Mouse (Mus musculus): Measurements from ENCODE around the gene Ltb. TPM values are rescaled to one million over a fixed set of nuclear protein-coding genes. Genes with fewer than 3 reads are reported as not detected.
A peak's percentile ranks its signal among the peaks of the same experiment; 100 is the strongest.

Gene Ltb
- total and polyA plus RNA-seq, 3 experiments = 1.3 to 5.2 (median 1.3) TPM

DNA sequence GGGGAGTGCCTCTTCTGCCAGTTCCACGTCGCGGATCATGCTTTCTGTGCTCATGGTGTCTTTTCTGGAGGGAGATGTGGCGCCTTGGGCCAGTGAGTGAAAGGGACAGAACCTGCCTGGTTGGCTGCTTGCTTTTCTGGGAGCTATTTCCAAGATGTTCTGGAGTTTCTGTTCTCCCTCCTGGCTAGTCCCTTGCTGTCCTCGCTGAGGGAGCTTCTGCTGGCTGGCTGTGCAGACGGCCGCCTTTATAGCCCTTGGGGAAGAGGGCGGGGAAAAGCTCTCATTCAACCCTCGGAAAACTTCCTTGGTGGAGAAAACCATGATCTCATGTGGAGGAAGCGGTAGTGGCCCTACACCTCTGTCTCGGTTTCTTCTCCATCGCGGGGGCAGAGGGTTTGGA lies 7.5 kb downstream of the Ltb start, which contains the start of gene Tnf:
Gene Tnf (minus strand): TSS at position 221 of the 400 bp plus-strand sequence.
- no peaks in the 10 kb centered on the region for H3K4me1 ChIP-seq (ENCODE audit: control insufficient read depth, insufficient read depth, low read length)
- no peaks in the 10 kb centered on the region; the same call in 1 of the 2 replicates for H3K27me3 ChIP-seq (ENCODE audit: control insufficient read depth, insufficient read depth, low read length)
- H3K4me3 ChIP-seq = peak within 1 kb of the TSS; percentile 43
- no peaks in the 10 kb centered on the region for H3K79me2 ChIP-seq (replicated peaks; ENCODE audit: control insufficient read depth, insufficient read depth, low read length)
- no peaks in the 10 kb centered on the region for H3K36me3 ChIP-seq (ENCODE audit: control insufficient read depth, insufficient read depth, low read length)
- H3K9ac ChIP-seq (ENCODE audit: low read depth, low read length) = no peak within 1 kb of the TSS
- peak within 1 kb of the TSS; percentile 63 for H3K27ac ChIP-seq
- peak; percentile 92 for TF ChIP-seq POLR2A (IDR thresholded peaks at IDR 0.05; ENCODE audit: insufficient read depth, low read depth, low read length)
- TF ChIP-seq EP300 (IDR thresholded peaks at IDR 0.05; ENCODE audit: insufficient read depth, low read depth, low read length) = no peak
- DNase-seq = peak; percentile 79
- intact Hi-C loops (cut with DNase I) = no loop called here
- WGBS = 24% methylated on average over 13 of the region's 13 CpGs

DNA sequence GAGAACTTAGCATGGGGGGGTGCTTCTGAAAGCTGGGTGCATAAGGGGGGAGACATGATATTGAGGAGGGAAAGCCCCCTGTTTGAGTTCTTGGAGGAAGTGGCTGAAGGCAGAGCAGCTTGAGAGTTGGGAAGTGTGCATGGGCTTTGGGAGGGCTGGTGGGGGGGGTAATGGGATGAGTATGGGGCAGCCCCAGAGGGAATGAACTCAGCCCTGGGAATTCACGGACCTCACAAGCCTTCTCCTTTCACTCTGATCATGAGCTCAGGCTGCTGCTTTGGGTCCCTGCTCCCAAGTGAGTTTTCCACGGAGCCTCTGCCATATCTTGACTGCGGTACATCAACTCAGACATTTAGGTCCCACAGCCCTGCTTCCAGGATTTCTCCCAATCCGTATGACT lies 8.2 kb downstream of the Ltb start:
- no peaks in the 10 kb centered on the region; the same call in 1 of the 2 replicates for H3K27me3 ChIP-seq (ENCODE audit: control insufficient read depth, insufficient read depth, low read length)
- TF ChIP-seq CTCF (IDR thresholded peaks at IDR 0.05) = no peak
- TF ChIP-seq EP300 (IDR thresholded peaks at IDR 0.05; ENCODE audit: insufficient read depth, low read depth, low read length) = no peak
- TF ChIP-seq POLR2A (IDR thresholded peaks at IDR 0.05; ENCODE audit: insufficient read depth, low read depth, low read length) = no peak
- intact Hi-C loops (cut with DNase I) = no loop called here
- DNase-seq = peak in 1 of 2 experiments; percentile 2
- H3K36me3 ChIP-seq (ENCODE audit: control insufficient read depth, insufficient read depth, low read length) = no peaks in the 10 kb centered on the region
- H3K4me3 ChIP-seq = no peak overlapping the region
- no peak overlapping the region for H3K27ac ChIP-seq
- 67% methylated on average over 4 of the region's 4 CpGs for WGBS
- H3K4me1 ChIP-seq (ENCODE audit: control insufficient read depth, insufficient read depth, low read length) = no peaks in the 10 kb centered on the region
- H3K9ac ChIP-seq (ENCODE audit: low read depth, low read length) = no peak overlapping the region
- H3K79me2 ChIP-seq (replicated peaks; ENCODE audit: control insufficient read depth, insufficient read depth, low read length) = no peaks in the 10 kb centered on the region

DNA sequence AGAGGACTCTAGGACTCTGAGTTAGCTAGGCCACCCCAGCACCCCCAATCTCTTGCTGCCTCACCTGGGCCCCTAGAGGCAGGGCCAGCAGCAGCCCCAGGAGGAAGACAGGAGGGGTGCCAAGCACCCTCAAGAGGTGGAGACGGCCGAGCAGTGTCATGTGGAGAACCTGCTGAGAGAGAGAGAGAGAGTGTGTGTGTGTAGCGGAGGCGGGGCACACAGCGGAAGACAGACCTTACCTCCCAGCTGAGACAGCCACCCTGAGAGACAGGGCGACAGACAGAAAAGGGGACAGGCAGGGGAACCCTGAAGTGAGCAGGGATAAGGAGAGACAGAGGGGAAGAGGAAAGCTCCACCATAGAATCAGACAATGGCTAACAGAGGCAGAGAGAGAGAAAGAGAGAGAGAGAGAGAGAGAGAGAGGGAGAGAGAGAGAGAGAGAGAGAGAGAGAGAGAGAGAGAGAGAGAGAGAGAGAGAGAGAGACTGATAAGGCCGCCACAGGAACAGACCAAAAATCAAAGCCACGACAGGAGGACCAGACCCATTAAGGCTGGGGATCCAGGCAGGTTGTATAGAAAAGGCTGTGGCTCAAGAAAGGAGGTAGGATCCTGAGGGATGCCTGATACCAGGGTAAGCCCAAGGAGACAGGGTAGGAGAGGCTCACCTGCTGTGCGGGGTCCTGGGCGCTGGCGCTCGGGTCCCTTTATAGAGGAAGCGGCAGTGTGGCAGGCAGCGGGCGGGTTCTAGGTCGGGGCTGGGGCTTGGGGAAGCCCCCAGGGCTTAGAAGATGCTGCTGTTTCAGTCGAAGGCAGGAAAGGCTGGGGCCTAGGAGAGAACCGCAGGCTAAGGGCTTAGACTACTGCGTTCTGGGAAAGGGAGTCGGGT lies 10.5 kb downstream of the Ltb start, which contains the start of gene Lta:
Gene Lta (minus strand): TSS at position 858 of the 886 bp plus-strand sequence.
- TF ChIP-seq EP300 (IDR thresholded peaks at IDR 0.05; ENCODE audit: insufficient read depth, low read depth, low read length) (no peak), POLR2A (IDR thresholded peaks at IDR 0.05; ENCODE audit: insufficient read depth, low read depth, low read length) (no peak), CTCF (IDR thresholded peaks at IDR 0.05) (no peak)
- Histone ChIP-seq H3K4me1 (ENCODE audit: control insufficient read depth, insufficient read depth, low read length) (peaks cover 2% of the 10 kb centered on the region), H3K27me3 (ENCODE audit: control insufficient read depth, insufficient read depth, low read length) (no peaks in the 10 kb centered on the region; the same call in 1 of the 2 replicates), H3K36me3 (ENCODE audit: control insufficient read depth, insufficient read depth, low read length) (no peaks in the 10 kb centered on the region), H3K9ac (ENCODE audit: low read depth, low read length) (no peak within 1 kb of the TSS), H3K27ac (no peak within 1 kb of the TSS), H3K4me3 (no peak within 1 kb of the TSS), H3K79me2 (replicated peaks; ENCODE audit: control insufficient read depth, insufficient read depth, low read length) (no peaks in the 10 kb centered on the region)
- intact Hi-C loops (cut with DNase I) = no loop called here
- 53% methylated on average over 20 of the region's 20 CpGs for WGBS
- DNase-seq = peak in 1 of 2 experiments; percentile 46

DNA sequence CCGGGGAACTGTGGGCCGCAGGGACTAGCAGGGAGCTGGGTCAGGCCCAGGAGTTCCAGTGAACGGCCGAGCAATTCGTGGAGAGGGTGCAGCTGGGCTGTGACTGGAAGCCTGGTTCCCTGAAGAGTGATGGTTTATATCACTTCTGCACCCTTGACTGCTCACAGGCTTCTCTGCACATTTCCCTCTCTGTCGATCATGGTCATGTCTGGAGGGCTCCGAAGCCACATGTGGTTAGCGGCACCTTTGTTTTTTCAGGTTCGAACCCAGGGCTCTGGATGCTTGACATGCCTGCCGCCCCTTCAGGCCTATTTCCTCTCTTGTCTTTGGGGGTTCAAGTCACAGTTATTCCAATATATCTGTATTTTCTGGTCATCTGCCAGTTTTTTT lies 11.1 kb downstream of the Ltb start:
- Histone ChIP-seq H3K4me1 (ENCODE audit: control insufficient read depth, insufficient read depth, low read length) (peaks cover 2% of the 10 kb centered on the region), H3K79me2 (replicated peaks; ENCODE audit: control insufficient read depth, insufficient read depth, low read length) (no peaks in the 10 kb centered on the region), H3K36me3 (ENCODE audit: control insufficient read depth, insufficient read depth, low read length) (no peaks in the 10 kb centered on the region), H3K27ac (no peak overlapping the region), H3K9ac (ENCODE audit: low read depth, low read length) (no peak overlapping the region), H3K27me3 (ENCODE audit: control insufficient read depth, insufficient read depth, low read length) (no peaks in the 10 kb centered on the region; the same call in 1 of the 2 replicates), H3K4me3 (no peak overlapping the region)
- TF ChIP-seq EP300 (IDR thresholded peaks at IDR 0.05; ENCODE audit: insufficient read depth, low read depth, low read length) = no peak
- TF ChIP-seq CTCF (IDR thresholded peaks at IDR 0.05) = no peak
- no peak for TF ChIP-seq POLR2A (IDR thresholded peaks at IDR 0.05; ENCODE audit: insufficient read depth, low read depth, low read length)
- WGBS = 70% methylated on average over 10 of the region's 10 CpGs
- DNase-seq = no peak
- intact Hi-C loops (cut with DNase I) = no loop called here

DNA sequence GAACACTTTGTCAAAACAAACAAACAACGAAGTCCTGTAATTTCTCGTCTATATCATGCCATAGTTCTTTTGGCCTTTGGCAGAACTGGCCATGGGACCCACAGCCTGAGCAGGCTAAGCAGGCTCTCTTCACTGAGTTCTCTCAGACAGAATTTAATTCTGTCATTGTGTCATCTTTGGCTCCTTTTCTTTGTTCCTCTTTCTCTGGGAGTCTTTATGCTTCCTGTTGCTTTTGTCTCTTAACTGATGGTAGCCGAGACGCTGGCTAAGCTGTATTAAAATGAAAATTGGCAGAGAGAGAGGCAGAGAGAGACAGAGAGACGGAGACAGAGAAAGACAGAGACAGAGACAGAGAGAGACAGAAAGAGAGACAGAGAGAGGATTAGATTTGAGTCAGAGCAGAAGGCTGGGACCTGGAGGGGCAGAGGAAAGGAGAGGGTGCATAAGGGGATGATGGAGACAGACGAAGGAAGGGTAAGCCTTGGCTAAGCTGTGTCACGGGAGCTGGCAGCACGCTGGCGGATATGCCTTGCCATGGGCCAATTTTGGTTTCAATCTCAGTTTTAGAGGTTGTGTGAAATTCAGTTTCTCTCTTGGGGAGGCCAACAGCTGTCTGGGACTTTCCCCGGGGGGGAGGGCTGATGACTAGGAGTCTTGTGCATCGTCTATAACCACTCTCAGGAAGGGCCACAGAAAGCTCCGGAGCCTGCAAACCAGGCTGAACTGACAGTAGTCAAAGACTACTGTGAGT lies 15.7 kb downstream of the Ltb start:
- Histone ChIP-seq H3K9ac (ENCODE audit: low read depth, low read length) (no peak overlapping the region), H3K27ac (peak overlapping the region; percentile 6; the same call in 1 of the 2 replicates), H3K4me1 (ENCODE audit: control insufficient read depth, insufficient read depth, low read length) (peaks cover 2% of the 10 kb centered on the region), H3K36me3 (ENCODE audit: control insufficient read depth, insufficient read depth, low read length) (no peaks in the 10 kb centered on the region), H3K27me3 (ENCODE audit: control insufficient read depth, insufficient read depth, low read length) (no peaks in the 10 kb centered on the region), H3K4me3 (no peak overlapping the region), H3K79me2 (replicated peaks; ENCODE audit: control insufficient read depth, insufficient read depth, low read length) (no peaks in the 10 kb centered on the region)
- DNase-seq = peak; percentile 33 to 60
- 46% methylated on average over 12 of the region's 12 CpGs for WGBS
- intact Hi-C loops (cut with DNase I) = no loop called here
- no peak for TF ChIP-seq POLR2A (IDR thresholded peaks at IDR 0.05; ENCODE audit: insufficient read depth, low read depth, low read length)
- TF ChIP-seq CTCF (IDR thresholded peaks at IDR 0.05) = no peak
- no peak for TF ChIP-seq EP300 (IDR thresholded peaks at IDR 0.05; ENCODE audit: insufficient read depth, low read depth, low read length)

Measured in heart, adult 2 months (tissue).